Mouse (Mus musculus): Measurements from ENCODE around the gene Id2. TPM values are rescaled to one million over a fixed set of nuclear protein-coding genes. Genes with fewer than 3 reads are reported as not detected.

The Id2 gene
- polyA plus RNA-seq, 1 experiment = 5.0 TPM

DNA sequence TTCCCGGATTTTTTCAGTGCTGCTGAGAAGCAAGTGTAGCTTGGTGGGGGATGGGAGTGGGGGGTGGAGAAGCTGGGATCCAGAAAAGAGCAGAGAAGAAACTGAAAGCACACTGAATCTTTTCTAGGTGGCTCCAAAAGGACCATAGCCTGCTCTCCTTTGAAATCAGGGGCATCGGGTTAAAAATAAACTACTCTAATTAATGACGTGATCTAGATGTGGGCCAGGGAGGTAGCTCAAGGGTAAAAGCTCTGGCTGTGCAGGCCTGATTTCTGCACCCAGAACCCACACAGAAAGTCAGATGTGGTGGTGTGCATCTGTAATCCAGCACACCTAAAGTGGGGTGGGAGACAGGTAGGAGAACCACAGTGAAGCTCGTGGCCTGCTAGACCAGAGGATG lies 30.7 kb upstream of the Id2 start:
- H3K4me2 ChIP-seq (ENCODE audit: low read depth) = no peak overlapping the region
- TF ChIP-seq SRF (IDR thresholded peaks at IDR 0.05; ENCODE audit: control insufficient read depth, insufficient read length, low read depth) = no peak
- TF ChIP-seq POLR2AphosphoS2 (IDR thresholded peaks at IDR 0.05; ENCODE audit: insufficient read length, low read depth) = no peak
- no peak for TF ChIP-seq MYOD1 (IDR thresholded peaks at IDR 0.05; ENCODE audit: control insufficient read depth in 1 of 3, insufficient read length in 2 of 3, low read depth in 2 of 3)
- no peak for TF ChIP-seq MYOG (IDR thresholded peaks at IDR 0.05; ENCODE audit: control insufficient read depth in 1 of 3, insufficient read depth in 1 of 3, insufficient read length in 2 of 3, low read depth in 2 of 3)
- TF ChIP-seq E2F4 (IDR thresholded peaks at IDR 0.05; ENCODE audit: insufficient read depth) = no peak
- no peak for TF ChIP-seq POLR2A (IDR thresholded peaks at IDR 0.05; ENCODE audit: insufficient read length, low read depth)
- no peak for TF ChIP-seq REST (IDR thresholded peaks at IDR 0.05; ENCODE audit: insufficient read depth, insufficient read length)
- TF ChIP-seq MAX (IDR thresholded peaks at IDR 0.05; ENCODE audit: low read depth) = no peak
- TF ChIP-seq CEBPB (IDR thresholded peaks at IDR 0.05; ENCODE audit: insufficient read depth, poor library complexity, severe bottlenecking) = no peak
- TF ChIP-seq USF1 (IDR thresholded peaks at IDR 0.05; ENCODE audit: low read depth) = no peak
- TF ChIP-seq TCF12 (IDR thresholded peaks at IDR 0.05; ENCODE audit: insufficient read depth, poor library complexity, severe bottlenecking) = no peak
- TF ChIP-seq TCF3 (IDR thresholded peaks at IDR 0.05; ENCODE audit: insufficient read length, low read depth) = no peak

DNA sequence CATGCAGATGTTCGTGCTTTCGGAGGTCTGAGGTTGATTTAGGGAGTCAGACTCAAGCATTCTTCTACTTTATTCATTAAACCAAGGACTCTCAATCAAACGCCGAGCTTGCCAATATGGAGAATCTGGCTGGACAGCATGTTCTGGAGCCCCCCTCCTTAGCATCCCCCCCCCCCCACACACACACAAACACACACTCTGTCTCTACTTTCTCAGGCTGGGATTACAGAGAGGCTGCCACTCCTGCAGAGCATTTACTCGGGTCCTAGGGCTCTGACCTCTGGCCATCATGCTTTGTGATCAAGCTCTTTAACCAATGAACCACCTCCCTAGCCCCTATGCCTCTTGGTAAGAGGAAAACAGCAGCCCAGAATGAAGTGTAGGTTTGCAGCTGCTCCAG lies 29.3 kb upstream of the Id2 start:
- Histone ChIP-seq H3ac (ENCODE audit: control insufficient read depth, insufficient read length) (no peak overlapping the region), H3K4me3 (no peak overlapping the region), H3K27me3 (ENCODE audit: control insufficient read depth, insufficient read depth, insufficient read length) (no peaks in the 10 kb centered on the region), H3K4me2 (ENCODE audit: low read depth) (no peak overlapping the region), H3K79me2 (ENCODE audit: control insufficient read depth, insufficient read depth) (no peaks in the 10 kb centered on the region), H3K36me3 (ENCODE audit: control insufficient read depth, insufficient read depth) (no peaks in the 10 kb centered on the region)
- TF ChIP-seq REST (IDR thresholded peaks at IDR 0.05; ENCODE audit: insufficient read depth, insufficient read length) (no peak), TCF3 (IDR thresholded peaks at IDR 0.05; ENCODE audit: insufficient read length, low read depth) (no peak), CEBPB (IDR thresholded peaks at IDR 0.05; ENCODE audit: insufficient read depth, poor library complexity, severe bottlenecking) (no peak), MAX (IDR thresholded peaks at IDR 0.05; ENCODE audit: low read depth) (no peak), E2F4 (IDR thresholded peaks at IDR 0.05; ENCODE audit: insufficient read depth) (no peak), TCF12 (IDR thresholded peaks at IDR 0.05; ENCODE audit: insufficient read depth, poor library complexity, severe bottlenecking) (no peak), POLR2A (IDR thresholded peaks at IDR 0.05; ENCODE audit: insufficient read length, low read depth) (no peak), POLR2AphosphoS2 (IDR thresholded peaks at IDR 0.05; ENCODE audit: insufficient read length, low read depth) (no peak), SRF (IDR thresholded peaks at IDR 0.05; ENCODE audit: control insufficient read depth, insufficient read length, low read depth) (no peak), USF1 (IDR thresholded peaks at IDR 0.05; ENCODE audit: low read depth) (no peak), MYOD1 (IDR thresholded peaks at IDR 0.05; ENCODE audit: control insufficient read depth in 1 of 3, insufficient read length in 2 of 3, low read depth in 2 of 3) (no peak), MYOG (IDR thresholded peaks at IDR 0.05; ENCODE audit: control insufficient read depth in 1 of 3, insufficient read depth in 1 of 3, insufficient read length in 2 of 3, low read depth in 2 of 3) (no peak)

More for the DNA sequence above, 30.7 kb upstream of the Id2 start:
- Histone ChIP-seq H3K36me3 (ENCODE audit: control insufficient read depth, insufficient read depth) (no peaks in the 10 kb centered on the region), H3K4me3 (no peak overlapping the region), H3K27me3 (ENCODE audit: control insufficient read depth, insufficient read depth, insufficient read length) (no peaks in the 10 kb centered on the region), H3ac (ENCODE audit: control insufficient read depth, insufficient read length) (no peak overlapping the region), H3K79me2 (ENCODE audit: control insufficient read depth, insufficient read depth) (no peaks in the 10 kb centered on the region)

GRCm38 (mm10) chr12:25125239-25125776 lies 28.4 kb upstream of the Id2 start:
- no peak overlapping the region for H3ac ChIP-seq (ENCODE audit: control insufficient read depth, insufficient read length)
- H3K4me2 ChIP-seq (ENCODE audit: low read depth) = no peak overlapping the region
- no peaks in the 10 kb centered on the region for H3K79me2 ChIP-seq (ENCODE audit: control insufficient read depth, insufficient read depth)
- H3K36me3 ChIP-seq (ENCODE audit: control insufficient read depth, insufficient read depth) = no peaks in the 10 kb centered on the region
- no peak overlapping the region for H3K4me3 ChIP-seq
- TF ChIP-seq TCF12 (IDR thresholded peaks at IDR 0.05; ENCODE audit: insufficient read depth, poor library complexity, severe bottlenecking) = no peak
- no peak for TF ChIP-seq E2F4 (IDR thresholded peaks at IDR 0.05; ENCODE audit: insufficient read depth)
- TF ChIP-seq REST (IDR thresholded peaks at IDR 0.05; ENCODE audit: insufficient read depth, insufficient read length) = no peak
- TF ChIP-seq TCF3 (IDR thresholded peaks at IDR 0.05; ENCODE audit: insufficient read length, low read depth) = no peak
- no peak for TF ChIP-seq POLR2AphosphoS2 (IDR thresholded peaks at IDR 0.05; ENCODE audit: insufficient read length, low read depth)
- no peak for TF ChIP-seq MYOD1 (IDR thresholded peaks at IDR 0.05; ENCODE audit: control insufficient read depth in 1 of 3, insufficient read length in 2 of 3, low read depth in 2 of 3)
- no peak for TF ChIP-seq POLR2A (IDR thresholded peaks at IDR 0.05; ENCODE audit: insufficient read length, low read depth)
- no peaks in the 10 kb centered on the region for H3K27me3 ChIP-seq (ENCODE audit: control insufficient read depth, insufficient read depth, insufficient read length)

DNA sequence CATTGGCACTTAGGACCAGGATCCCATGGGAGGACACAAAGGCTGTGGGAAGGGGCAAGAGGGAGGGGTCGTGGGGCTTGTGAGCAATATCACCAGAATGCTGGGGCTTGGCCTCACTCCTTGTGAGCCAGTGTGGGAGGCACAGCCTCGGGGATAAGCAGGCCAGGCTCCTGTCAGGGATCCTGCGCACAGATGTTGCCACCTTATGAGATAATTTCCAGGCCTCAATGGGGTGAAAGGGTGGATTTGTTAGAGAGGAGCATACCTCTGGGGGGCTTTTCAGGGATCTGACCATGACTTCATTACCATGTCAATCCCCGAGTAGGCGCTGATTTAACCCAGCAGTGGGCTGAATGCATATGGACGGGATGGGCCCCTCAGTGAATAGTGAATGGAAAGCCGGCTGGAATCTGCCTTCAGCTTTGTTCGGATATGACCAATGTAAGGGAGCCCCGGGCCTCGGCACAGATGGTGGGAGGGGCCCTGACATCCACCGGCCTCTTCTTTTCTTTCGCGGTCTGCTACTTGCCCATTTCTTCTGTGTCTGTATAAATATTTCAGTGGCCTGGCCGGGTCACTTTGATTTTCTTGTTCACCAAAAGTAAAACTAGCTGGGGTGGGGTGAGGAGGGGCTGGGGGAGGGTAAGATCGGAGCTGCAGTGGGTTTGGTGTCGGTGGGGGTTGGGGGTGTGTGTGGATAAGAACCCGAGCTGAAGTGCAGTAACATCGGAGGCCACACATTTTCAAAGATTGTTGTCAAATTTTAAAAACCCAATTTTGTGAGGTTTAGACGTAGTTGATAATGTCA lies 27.7 kb upstream of the Id2 start:
- H3K36me3 ChIP-seq (ENCODE audit: control insufficient read depth, insufficient read depth) = no peaks in the 10 kb centered on the region
- no peaks in the 10 kb centered on the region for H3K27me3 ChIP-seq (ENCODE audit: control insufficient read depth, insufficient read depth, insufficient read length)
- H3K4me2 ChIP-seq (ENCODE audit: low read depth) = no peak overlapping the region

More for the DNA sequence above, 27.7 kb upstream of the Id2 start:
- no peak overlapping the region for H3K4me3 ChIP-seq
- no peak overlapping the region for H3ac ChIP-seq (ENCODE audit: control insufficient read depth, insufficient read length)
- TF ChIP-seq POLR2AphosphoS2 (IDR thresholded peaks at IDR 0.05; ENCODE audit: insufficient read length, low read depth) = no peak
- no peak for TF ChIP-seq TCF12 (IDR thresholded peaks at IDR 0.05; ENCODE audit: insufficient read depth, poor library complexity, severe bottlenecking)
- no peak for TF ChIP-seq MYOD1 (IDR thresholded peaks at IDR 0.05; ENCODE audit: control insufficient read depth in 1 of 3, insufficient read length in 2 of 3, low read depth in 2 of 3)
- TF ChIP-seq MAX (IDR thresholded peaks at IDR 0.05; ENCODE audit: low read depth) = no peak
- no peak for TF ChIP-seq TCF3 (IDR thresholded peaks at IDR 0.05; ENCODE audit: insufficient read length, low read depth)
- no peak for TF ChIP-seq USF1 (IDR thresholded peaks at IDR 0.05; ENCODE audit: low read depth)
- no peak for TF ChIP-seq E2F4 (IDR thresholded peaks at IDR 0.05; ENCODE audit: insufficient read depth)
- no peak for TF ChIP-seq SRF (IDR thresholded peaks at IDR 0.05; ENCODE audit: control insufficient read depth, insufficient read length, low read depth)
- TF ChIP-seq CEBPB (IDR thresholded peaks at IDR 0.05; ENCODE audit: insufficient read depth, poor library complexity, severe bottlenecking) = no peak
- no peak for TF ChIP-seq POLR2A (IDR thresholded peaks at IDR 0.05; ENCODE audit: insufficient read length, low read depth)
- H3K79me2 ChIP-seq (ENCODE audit: control insufficient read depth, insufficient read depth) = no peaks in the 10 kb centered on the region
